Mouse (Mus musculus) MN1 (cell line): ENCODE data around the gene Gria3.

Source experiments
- DNase-seq: peaks from one replicate; pipeline ENCODE4 v3.0.0-alpha.2; 2016; ENCODE audit warnings: low spot score

Gene Gria3

GRCm38 (mm10) chrX:41400058-41400904 is at the start of gene Gria3:
Gene Gria3, plus strand, starts transcription at chrX:41400854.
- DNase-seq: peak; percentile 6

- DNase-seq: no peak
Observed at GRCm38 (mm10) chrX:41387086-41387485, 13.6 kb upstream of the Gria3 start.

- DNase-seq: no peak
Observed at GRCm38 (mm10) chrX:41389079-41389478, 11.6 kb upstream of the Gria3 start.

- DNase-seq: no peak
Observed at GRCm38 (mm10) chrX:41398482-41398881, 2.2 kb upstream of the Gria3 start.

GRCm38 (mm10) chrX:41401186-41401585 is 532 bp downstream of the Gria3 start:
- no peak for DNase-seq

- no peak for DNase-seq
Observed at GRCm38 (mm10) chrX:41401590-41402240, 1.1 kb downstream of the Gria3 start.

GRCm38 (mm10) chrX:41402656-41403055 is 2.0 kb downstream of the Gria3 start:
- no peak for DNase-seq

GRCm38 (mm10) chrX:41406288-41406687 is 5.6 kb downstream of the Gria3 start:
- no peak for DNase-seq

- DNase-seq: no peak
Observed at GRCm38 (mm10) chrX:41409791-41410190, 9.1 kb downstream of the Gria3 start.

GRCm38 (mm10) chrX:41425651-41426050 is 25.0 kb downstream of the Gria3 start:
- DNase-seq: no peak

- DNase-seq: no peak
Observed at GRCm38 (mm10) chrX:41428011-41428410, 27.4 kb downstream of the Gria3 start.

- peak; percentile 5 for DNase-seq
Observed at GRCm38 (mm10) chrX:41435541-41435940, 34.9 kb downstream of the Gria3 start.

- DNase-seq: no peak
Observed at GRCm38 (mm10) chrX:41438841-41439240, 38.2 kb downstream of the Gria3 start.

GRCm38 (mm10) chrX:41448876-41449275 is 48.2 kb downstream of the Gria3 start:
- peak; percentile 6 for DNase-seq

- no peak for DNase-seq
Observed at GRCm38 (mm10) chrX:41477486-41477885, 76.8 kb downstream of the Gria3 start.

- DNase-seq: no peak
Observed at GRCm38 (mm10) chrX:41496528-41496927, 95.9 kb downstream of the Gria3 start.

GRCm38 (mm10) chrX:41505371-41505770 is 104.7 kb downstream of the Gria3 start:
- DNase-seq: no peak

- no peak for DNase-seq
Observed at GRCm38 (mm10) chrX:41507959-41508358, 107.3 kb downstream of the Gria3 start.

- DNase-seq: no peak
Observed at GRCm38 (mm10) chrX:41514982-41515381, 114.3 kb downstream of the Gria3 start.

GRCm38 (mm10) chrX:41532511-41532910 is 131.9 kb downstream of the Gria3 start:
- no peak for DNase-seq

- no peak for DNase-seq
Observed at GRCm38 (mm10) chrX:41535886-41536285, 135.2 kb downstream of the Gria3 start.

- no peak for DNase-seq
Observed at GRCm38 (mm10) chrX:41562296-41563060, 161.8 kb downstream of the Gria3 start.

- no peak for DNase-seq
Observed at GRCm38 (mm10) chrX:41564898-41565297, 164.2 kb downstream of the Gria3 start.
